Mouse (Mus musculus): ENCODE measurements around the gene Atp1a1. TPM values are rescaled to one million over a fixed set of nuclear protein-coding genes. Genes with fewer than 3 reads are reported as not detected.
A peak's percentile ranks its signal among the peaks of the same experiment; 100 is the strongest.

Atp1a1 gene
- total RNA-seq, 2 experiments from 2014 or later: 59.0 to 119 TPM

- DNase-seq (ENCODE audit: low spot score): no peak
Measured at GRCm38 (mm10) chr3:101594982-101595381, 9.5 kb downstream of the Atp1a1 start.

- DNase-seq (ENCODE audit: low spot score): no peak
Measured at GRCm38 (mm10) chr3:101593266-101593651, 11.2 kb downstream of the Atp1a1 start.

GRCm38 (mm10) chr3:101592281-101593265, 11.9 kb downstream of the Atp1a1 start:
- DNase-seq (ENCODE audit: low spot score): no peak

GRCm38 (mm10) chr3:101590380-101590779, 14.1 kb downstream of the Atp1a1 start:
- no peak for DNase-seq (ENCODE audit: low spot score)

- no peak for DNase-seq (ENCODE audit: low spot score)
Measured at GRCm38 (mm10) chr3:101588299-101588698, 16.2 kb downstream of the Atp1a1 start.

- no peak for DNase-seq (ENCODE audit: low spot score)
Measured at GRCm38 (mm10) chr3:101586794-101587193, 17.7 kb downstream of the Atp1a1 start.

- no peak for DNase-seq (ENCODE audit: low spot score)
Measured at GRCm38 (mm10) chr3:101578072-101578471, 26.4 kb downstream of the Atp1a1 start.

GRCm38 (mm10) chr3:101577361-101577760, 27.1 kb downstream of the Atp1a1 start:
- DNase-seq (ENCODE audit: low spot score): no peak

GRCm38 (mm10) chr3:101575527-101576085, 28.9 kb downstream of the Atp1a1 start:
- DNase-seq (ENCODE audit: low spot score): no peak

GRCm38 (mm10) chr3:101574463-101575193, 29.9 kb downstream of the Atp1a1 start:
- DNase-seq (ENCODE audit: low spot score): no peak

- no peak for DNase-seq (ENCODE audit: low spot score)
Measured at GRCm38 (mm10) chr3:101572991-101573390, 31.5 kb downstream of the Atp1a1 start.

- no peak for DNase-seq (ENCODE audit: low spot score)
Measured at GRCm38 (mm10) chr3:101572174-101572626, 32.3 kb downstream of the Atp1a1 start.

- DNase-seq (ENCODE audit: low spot score): no peak
Measured at GRCm38 (mm10) chr3:101571515-101572130, 32.9 kb downstream of the Atp1a1 start.

- no peak for DNase-seq (ENCODE audit: low spot score)
Measured at GRCm38 (mm10) chr3:101570747-101571514, 33.6 kb downstream of the Atp1a1 start.

GRCm38 (mm10) chr3:101570246-101570645, 34.2 kb downstream of the Atp1a1 start:
- no peak for DNase-seq (ENCODE audit: low spot score)

GRCm38 (mm10) chr3:101568627-101569026, 35.9 kb downstream of the Atp1a1 start:
- DNase-seq (ENCODE audit: low spot score): peak; percentile 39

- DNase-seq (ENCODE audit: low spot score): no peak
Measured at GRCm38 (mm10) chr3:101564011-101564410, 40.5 kb downstream of the Atp1a1 start.

- DNase-seq (ENCODE audit: low spot score): no peak
Measured at GRCm38 (mm10) chr3:101562510-101563209, 41.8 kb downstream of the Atp1a1 start.

- DNase-seq (ENCODE audit: low spot score): no peak
Measured at GRCm38 (mm10) chr3:101561948-101562347, 42.5 kb downstream of the Atp1a1 start.

All from gastrocnemius, adult 18-20 months (tissue).